Mouse (Mus musculus): ENCODE results near the gene Abcb9.

Abcb9 gene

GRCm38 (mm10) chr5:124013747-124014146 lies 81.9 kb downstream of the Abcb9 start:
- no peak for DNase-seq (ENCODE audit: low spot score)

- no peak for DNase-seq (ENCODE audit: low spot score)
These were observed 82.7 kb downstream of the Abcb9 start for GRCm38 (mm10) chr5:124012885-124013284.

DNA sequence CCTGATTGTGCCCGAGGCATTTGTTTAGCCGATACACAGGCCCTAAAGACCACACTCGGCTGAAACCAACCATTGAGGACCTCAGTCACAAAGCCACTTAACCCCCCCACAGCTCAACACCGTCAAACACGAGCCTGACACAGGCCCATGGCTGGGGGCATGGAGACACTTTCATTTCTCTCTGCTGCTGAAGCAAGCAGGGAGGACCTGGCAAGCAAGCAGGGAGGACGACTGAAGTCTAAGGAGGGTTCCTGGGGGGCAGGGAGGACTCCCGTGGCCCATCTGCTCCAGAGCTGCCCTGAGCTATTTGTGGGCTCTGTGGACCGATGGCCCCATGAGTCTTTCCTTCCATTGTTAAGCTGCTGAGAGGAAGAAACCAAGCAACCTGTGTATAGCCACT lies 83.7 kb downstream of the Abcb9 start:
- no peak for DNase-seq (ENCODE audit: low spot score)

All from urinary bladder, postnatal 14 days (tissue).